Mouse (Mus musculus) lung, embryonic 14.5 days (tissue): ENCODE results near the gene Rln3. TPM values are rescaled to one million over a fixed set of nuclear protein-coding genes. Genes with fewer than 3 reads are reported as not detected.

Experiments
- ATAC-seq: fragments of 200-750 bp; cut with Nextera tagmentation; 2 replicates; pipeline ENCODE4 v1.8.0; 2017; ENCODE audit warnings: mild to moderate bottlenecking, moderate TSS enrichment, moderate library complexity; ENCODE audit not compliant: insufficient read depth
- DNase-seq: peaks from one replicate; pipeline ENCODE4 v3.0.0-alpha.2; 2015
- H3K27ac ChIP-seq: fragments of 300-500 bp; sonication (generic); 2 replicates; pipeline ENCODE4 v1.5.1; 2014; ENCODE audit warnings: low read depth, mild to moderate bottlenecking, moderate library complexity
- H3K27me3 ChIP-seq: fragments of 300-500 bp; sonication (generic); 2 replicates; pipeline ENCODE4 v1.6.1; 2014; ENCODE audit warnings: low read length, control low read depth; ENCODE audit not compliant: insufficient read depth
- H3K36me3 ChIP-seq: fragments of 300-500 bp; sonication (generic); 2 replicates; pipeline ENCODE4 v1.6.1; 2014; ENCODE audit warnings: control low read depth; ENCODE audit not compliant: insufficient read depth
- H3K4me1 ChIP-seq: fragments of 300-500 bp; sonication (generic); 2 replicates; pipeline ENCODE4 v1.6.1; 2014; ENCODE audit warnings: antibody characterized with exemption, control low read depth; ENCODE audit not compliant: insufficient read depth
- H3K4me2 ChIP-seq: fragments of 300-500 bp; sonication (generic); 2 replicates; pipeline ENCODE4 v1.6.1; 2014; ENCODE audit warnings: mild to moderate bottlenecking
- H3K4me3 ChIP-seq: fragments of 300-500 bp; sonication (generic); 2 replicates; pipeline ENCODE4 v1.5.1; 2014; ENCODE audit warnings: low read depth, low read length
- H3K9ac ChIP-seq: fragments of 300-500 bp; sonication (generic); 2 replicates; pipeline ENCODE4 v1.6.1; 2014
- H3K9me3 ChIP-seq: fragments of 300-500 bp; sonication (generic); 2 replicates; pipeline ENCODE4 v1.6.1; 2016; ENCODE audit warnings: low read depth, low read length, control low read depth
- CTCF ChIP-seq: IDR thresholded peaks from 2 replicates; pipeline ENCODE4 v1.5.1; 2016; ENCODE audit warnings: antibody characterized with exemption, low read depth
- WGBS: fragments of 180-500 bp; shearing (Covaris S2); extraction: QIAGEN DNeasy Blood & Tissue Kit; methylation state at CpG from one replicate; pipeline ENCODE4 v1.1.7; 2014; 5-methylcytosine and 5-hydroxymethylcytosine counted together
- polyA plus RNA-seq: library from polyadenylated mRNA; unstranded; fragments of >200 nt; fragmentation: Nextera tagmentation; extraction: Ambion mirVana; gene quantifications from 2 replicates; pipeline ENCODE4 v1.2.1, GENCODE M21; 2014

Rln3 gene
- polyA plus RNA-seq, 1 experiment from 2014 or later, result not detected

DNA sequence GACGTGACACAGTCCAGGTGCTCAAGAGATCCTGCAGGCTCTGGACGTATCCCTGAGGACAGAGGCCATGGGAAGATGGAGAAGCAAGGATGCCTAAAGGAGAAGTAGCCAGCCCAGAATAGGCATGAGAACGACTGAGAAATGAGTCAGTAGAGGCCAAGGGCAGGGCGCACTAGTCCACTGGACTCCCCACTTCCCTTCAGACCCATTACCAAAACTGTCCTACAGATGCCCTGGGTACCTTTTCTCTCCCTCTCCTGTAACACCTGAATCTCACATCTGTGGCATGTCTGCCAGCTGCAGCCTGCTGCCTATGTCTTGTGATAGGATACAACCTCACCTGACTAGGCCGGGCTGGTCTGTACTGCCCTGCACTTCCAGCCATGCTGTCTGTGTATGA lies 25.4 kb upstream of the Rln3 start:
- no peak for TF ChIP-seq CTCF
- H3K27me3 ChIP-seq, result no peaks in the 10 kb centered on the region
- H3K4me2 ChIP-seq, result no peak overlapping the region
- no peak overlapping the region for H3K4me3 ChIP-seq
- peaks cover 19% of the 10 kb centered on the region; the same call in 1 of the 2 replicates for H3K4me1 ChIP-seq
- 87% methylated on average over 5 of the region's 5 CpGs for WGBS
- no peaks in the 10 kb centered on the region for H3K9me3 ChIP-seq
- DNase-seq (no peak), ATAC-seq (no peak)
- H3K27ac ChIP-seq, result no peak overlapping the region
- H3K36me3 ChIP-seq, result peaks cover 8% of the 10 kb centered on the region; the same call in 1 of the 2 replicates
- H3K9ac ChIP-seq, result no peak overlapping the region; the same call in 1 of the 2 replicates

DNA sequence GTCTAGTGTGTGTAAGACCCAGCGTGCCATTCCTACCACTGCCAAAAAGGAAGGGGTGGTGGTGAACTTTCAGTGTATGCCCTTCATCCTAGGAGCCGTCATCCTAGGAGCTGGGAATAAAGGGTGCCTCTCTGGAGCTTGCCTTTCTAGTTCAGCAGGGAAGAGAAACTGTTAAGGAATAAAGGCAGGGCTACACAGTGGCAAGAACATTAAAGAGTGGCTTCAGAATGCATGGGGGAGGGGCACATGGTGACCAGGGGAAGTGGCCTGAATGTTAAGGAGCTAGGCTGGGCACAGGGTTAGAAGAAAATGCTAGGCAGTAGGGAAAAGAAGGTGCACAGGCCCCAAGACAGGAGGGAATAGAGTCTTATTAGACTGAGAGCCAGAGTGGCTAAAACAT lies 24.9 kb upstream of the Rln3 start:
- 58% methylated on average over 2 of the region's 2 CpGs for WGBS
- Histone ChIP-seq H3K9me3 (no peaks in the 10 kb centered on the region), H3K27ac (no peak overlapping the region), H3K36me3 (0 out of 2 replicates have a peak, but pooled peaks cover 3% of the 10 kb centered on the region), H3K9ac (no peak overlapping the region; the same call in 1 of the 2 replicates), H3K4me3 (no peak overlapping the region), H3K4me1 (peaks cover 19% of the 10 kb centered on the region; the same call in 1 of the 2 replicates), H3K27me3 (no peaks in the 10 kb centered on the region), H3K4me2 (no peak overlapping the region)
- ATAC-seq (no peak), DNase-seq (no peak)
- no peak for TF ChIP-seq CTCF

DNA sequence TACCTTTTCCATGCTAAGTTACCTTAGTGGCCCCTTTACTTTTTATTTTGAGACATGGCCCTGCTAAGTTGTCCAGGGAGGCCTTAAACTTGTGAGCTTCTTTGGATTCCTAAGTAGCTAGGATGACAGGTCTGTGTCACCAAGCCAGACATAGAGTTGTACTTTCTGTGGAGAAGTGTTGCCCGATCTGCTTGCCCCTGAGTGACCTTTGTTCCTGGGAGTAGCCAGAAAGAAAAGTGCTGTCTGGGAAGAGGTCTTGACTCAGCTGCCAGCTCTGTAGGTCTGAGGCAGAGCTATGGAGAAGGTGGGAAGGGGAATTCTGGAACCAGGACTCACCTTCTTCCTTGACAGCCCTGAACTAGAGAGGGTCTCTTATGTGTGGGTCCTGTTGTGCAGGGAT lies 24.4 kb upstream of the Rln3 start:
- Histone ChIP-seq H3K9me3 (no peaks in the 10 kb centered on the region), H3K27ac (no peak overlapping the region), H3K4me1 (peaks cover 19% of the 10 kb centered on the region; the same call in 1 of the 2 replicates), H3K4me3 (no peak overlapping the region), H3K27me3 (no peaks in the 10 kb centered on the region), H3K9ac (no peak overlapping the region; the same call in 1 of the 2 replicates), H3K4me2 (no peak overlapping the region; the same call in 1 of the 2 replicates), H3K36me3 (0 out of 2 replicates have a peak, but pooled peaks cover under 1% of the 10 kb centered on the region)
- ATAC-seq (no peak), DNase-seq (no peak)
- 23% methylated on average over 1 of the region's 1 CpGs for WGBS
- TF ChIP-seq CTCF, result no peak

DNA sequence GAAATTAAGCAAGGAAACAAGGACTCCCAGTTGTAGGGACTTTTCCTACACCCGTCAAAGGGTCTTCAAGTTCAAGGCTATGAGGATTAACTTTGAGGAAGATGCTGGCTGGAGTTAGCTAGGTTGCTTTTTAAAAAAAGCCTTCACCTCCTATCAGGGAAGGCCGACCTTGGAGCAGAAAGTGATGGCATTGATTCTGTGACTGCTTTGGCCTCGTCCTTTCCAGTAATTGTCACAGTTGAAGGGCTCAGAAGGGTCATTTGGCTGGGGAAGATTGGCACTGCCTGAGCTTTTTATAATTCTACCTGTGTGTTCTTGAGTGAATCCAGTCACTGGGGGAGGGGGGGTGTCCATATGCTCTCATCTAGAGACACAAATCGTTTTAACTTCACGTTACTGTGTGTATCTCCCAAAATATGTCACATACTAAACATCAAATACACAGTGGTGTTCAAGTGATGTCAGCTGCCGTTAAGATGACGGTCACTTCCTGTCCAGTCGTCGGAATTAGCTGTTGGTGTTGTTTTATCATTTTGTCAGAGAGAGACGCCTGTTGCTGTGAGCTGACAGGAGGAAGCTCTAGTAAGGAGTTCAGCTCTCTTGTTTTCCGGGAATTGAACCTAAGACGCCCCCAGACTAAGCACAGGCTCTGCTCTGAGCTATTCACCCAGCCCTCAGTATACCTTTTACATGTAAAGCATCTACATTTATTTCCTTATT lies 23.7 kb upstream of the Rln3 start:
- ATAC-seq (no peak), DNase-seq (peak; percentile 81)
- Histone ChIP-seq H3K27ac (peak overlapping the region; percentile 10; the same call in 1 of the 2 replicates), H3K4me2 (peak overlapping the region; percentile 80), H3K4me1 (peaks cover 19% of the 10 kb centered on the region; the same call in 1 of the 2 replicates), H3K27me3 (no peaks in the 10 kb centered on the region), H3K4me3 (0 out of 2 replicates have a peak overlapping the region, but pooled peaks have one; percentile 96), H3K9ac (no peak overlapping the region), H3K36me3 (no peaks in the 10 kb centered on the region), H3K9me3 (no peaks in the 10 kb centered on the region)
- TF ChIP-seq CTCF, result no peak
- WGBS, result 24% methylated on average over 12 of the region's 12 CpGs

DNA sequence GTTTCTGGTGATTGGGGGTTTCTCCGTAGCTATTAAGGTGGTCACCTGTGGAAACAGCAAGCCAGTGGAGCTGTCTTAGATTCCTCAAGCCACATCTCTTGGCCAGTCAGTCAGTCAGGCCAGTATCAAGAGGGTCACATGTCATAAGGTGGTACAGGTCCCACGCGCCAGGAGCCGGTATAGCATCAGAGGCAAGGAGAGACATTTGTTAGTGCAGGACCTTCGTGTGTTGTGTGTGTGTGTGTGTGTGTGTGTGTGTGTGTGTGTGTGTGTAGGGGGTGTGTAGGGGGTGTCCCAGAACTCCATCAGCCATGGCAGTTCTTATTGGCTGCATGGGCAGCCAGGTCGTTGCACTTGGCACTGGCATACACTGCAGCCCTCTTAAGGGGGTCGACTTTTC lies 23.1 kb upstream of the Rln3 start:
- DNase-seq, result no peak
- H3K36me3 ChIP-seq, result no peaks in the 10 kb centered on the region
- H3K9ac ChIP-seq, result no peak overlapping the region
- no peak for TF ChIP-seq CTCF
- WGBS, result 71% methylated on average over 7 of the region's 7 CpGs
- peaks cover 19% of the 10 kb centered on the region; the same call in 1 of the 2 replicates for H3K4me1 ChIP-seq
- peak overlapping the region; percentile 80 for H3K4me2 ChIP-seq
- peak overlapping the region; percentile 96 for H3K4me3 ChIP-seq
- H3K27ac ChIP-seq, result 0 out of 2 replicates have a peak overlapping the region, but pooled peaks have one; percentile 10
- H3K27me3 ChIP-seq, result no peaks in the 10 kb centered on the region
- no peaks in the 10 kb centered on the region for H3K9me3 ChIP-seq
- ATAC-seq, result no peak

DNA sequence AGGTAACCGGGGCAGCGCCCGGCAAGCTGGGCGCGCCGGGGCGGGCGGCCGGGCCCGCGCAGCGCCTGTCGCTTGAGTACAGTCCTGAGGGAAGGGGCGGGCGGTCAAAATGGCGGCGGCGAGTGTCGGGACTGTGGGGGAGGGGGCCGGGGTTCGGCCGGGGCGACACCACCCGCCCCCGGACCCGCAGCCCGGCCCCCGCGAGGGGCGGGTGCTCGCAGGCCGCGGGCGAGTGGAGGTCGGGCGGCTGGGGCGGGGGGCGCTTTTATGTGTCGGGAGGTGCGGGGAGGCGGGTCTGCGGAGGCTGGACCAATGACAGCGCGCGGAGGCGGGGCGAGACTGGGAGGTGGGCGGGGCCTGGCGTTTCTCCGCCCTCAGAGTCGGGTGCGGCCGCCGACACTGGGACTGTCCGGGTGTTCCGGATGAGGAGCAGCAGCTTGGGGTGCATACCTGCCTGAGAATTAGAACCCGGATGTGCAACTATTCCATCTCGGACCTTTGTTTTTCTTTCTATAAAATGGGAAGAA lies 22.3 kb upstream of the Rln3 start:
- WGBS, result 2% methylated on average over 57 of the region's 58 CpGs
- ATAC-seq (peak; percentile 68), DNase-seq (peak; percentile 95)
- Histone ChIP-seq H3K27ac (peak overlapping the region; percentile 98), H3K4me3 (peak overlapping the region; percentile 96), H3K27me3 (no peaks in the 10 kb centered on the region), H3K9ac (peak overlapping the region; percentile 89), H3K4me2 (peak overlapping the region; percentile 80), H3K36me3 (no peaks in the 10 kb centered on the region), H3K9me3 (no peaks in the 10 kb centered on the region), H3K4me1 (peaks cover 19% of the 10 kb centered on the region; the same call in 1 of the 2 replicates)
- TF ChIP-seq CTCF, result no peak

DNA sequence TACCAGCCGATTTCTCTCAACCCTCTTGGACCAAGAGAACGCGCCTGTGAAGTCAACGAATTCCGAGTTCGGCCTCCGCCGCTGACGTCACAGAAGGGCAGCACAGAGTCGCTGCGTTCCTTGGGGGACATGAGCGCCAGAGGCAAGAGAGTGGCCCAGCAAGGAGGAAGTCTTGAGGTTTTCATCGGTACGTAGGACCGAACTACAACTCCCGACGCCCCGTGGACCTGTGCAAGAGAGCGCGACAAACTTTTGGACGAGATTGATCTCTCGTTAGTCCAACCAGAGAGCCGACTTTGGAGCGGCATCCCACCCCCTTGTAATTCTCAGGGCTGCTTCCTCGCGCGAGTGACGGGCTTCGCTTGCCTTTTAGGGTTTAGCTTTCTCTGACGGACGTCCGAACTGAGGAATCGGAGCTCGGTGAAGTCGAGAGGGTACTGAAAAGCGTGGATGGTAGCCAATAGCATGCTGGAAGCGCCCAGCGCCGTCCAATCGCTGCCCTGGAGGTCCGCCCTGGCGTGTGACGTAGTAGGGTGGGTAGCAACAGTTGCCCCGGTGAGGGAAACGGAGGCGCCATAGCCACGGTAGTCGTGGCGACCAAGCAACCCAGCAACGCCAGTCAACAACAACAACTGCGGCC lies 21.6 kb upstream of the Rln3 start, which contains the start of gene Rfx1:
Gene Rfx1 (plus strand): TSS at position 544 of the 640 bp plus-strand sequence.
- DNase-seq (peak; percentile 100), ATAC-seq (peak; percentile 98)
- H3K9me3 ChIP-seq, result no peaks in the 10 kb centered on the region
- H3K27ac ChIP-seq, result peak within 1 kb of the TSS; percentile 98
- no peaks in the 10 kb centered on the region for H3K27me3 ChIP-seq
- peak within 1 kb of the TSS; percentile 80 for H3K4me2 ChIP-seq
- peaks cover 19% of the 10 kb centered on the region; the same call in 1 of the 2 replicates for H3K4me1 ChIP-seq
- H3K9ac ChIP-seq, result peak within 1 kb of the TSS; percentile 89
- H3K4me3 ChIP-seq, result peak within 1 kb of the TSS; percentile 96
- TF ChIP-seq CTCF, result no peak
- WGBS, result 0% methylated on average over 50 of the region's 51 CpGs
- no peaks in the 10 kb centered on the region for H3K36me3 ChIP-seq
